Mouse (Mus musculus): ENCODE data around the gene Cebpg. TPM values are rescaled to one million over a fixed set of nuclear protein-coding genes. Genes with fewer than 3 reads are reported as not detected.

Cebpg gene
- polyA plus RNA-seq, 1 experiment = 10.9 TPM

DNA sequence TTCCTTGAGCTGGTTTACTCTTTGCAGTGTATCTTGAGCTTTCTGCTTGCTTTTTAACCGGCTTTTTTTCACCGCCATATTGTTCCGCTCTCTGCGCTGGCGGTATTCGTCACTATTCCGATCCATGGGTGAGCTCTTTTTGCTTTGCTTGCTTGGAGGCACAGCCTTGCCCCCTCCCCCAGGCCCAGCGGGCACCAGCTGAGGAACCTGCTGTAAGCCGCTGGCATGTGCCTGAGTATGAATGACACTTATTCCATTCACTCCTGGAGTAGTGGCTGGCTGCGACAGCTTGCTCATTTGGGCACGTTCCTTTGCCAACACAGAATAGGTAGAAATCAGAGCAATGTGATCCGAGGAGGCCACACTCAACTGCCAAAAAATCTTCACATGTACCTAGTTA lies 5.8 kb downstream of the Cebpg start:
- Histone ChIP-seq H3K27me3 (ENCODE audit: control insufficient read depth, insufficient read depth, insufficient read length) (no peaks in the 10 kb centered on the region), H3K36me3 (ENCODE audit: control insufficient read depth, insufficient read depth) (peaks cover 42% of the 10 kb centered on the region), H3K79me3 (ENCODE audit: low read depth) (peaks cover 78% of the 10 kb centered on the region), H3K79me2 (ENCODE audit: control insufficient read depth, insufficient read depth) (peaks cover 98% of the 10 kb centered on the region), H3ac (ENCODE audit: control insufficient read depth, insufficient read length, low read depth) (no peak overlapping the region), H3K4me3 (ENCODE audit: insufficient read depth, poor library complexity, severe bottlenecking) (no peak overlapping the region)
- TF ChIP-seq MYOD1 (IDR thresholded peaks at IDR 0.05; ENCODE audit: control insufficient read depth, insufficient read length, low read depth) (no peak), CEBPB (IDR thresholded peaks at IDR 0.05; ENCODE audit: low read depth) (no peak), CTCF (IDR thresholded peaks at IDR 0.05; ENCODE audit: control insufficient read depth, insufficient read depth, insufficient read length) (no peak), USF1 (IDR thresholded peaks at IDR 0.05; ENCODE audit: low read depth) (no peak), MYOG (IDR thresholded peaks at IDR 0.05; ENCODE audit: control insufficient read depth, extremely low read depth, insufficient read length) (no peak), FOSL1 (IDR thresholded peaks at IDR 0.05; ENCODE audit: insufficient read depth, low read length, poor library complexity, severe bottlenecking) (no peak), MAX (IDR thresholded peaks at IDR 0.05) (no peak)

DNA sequence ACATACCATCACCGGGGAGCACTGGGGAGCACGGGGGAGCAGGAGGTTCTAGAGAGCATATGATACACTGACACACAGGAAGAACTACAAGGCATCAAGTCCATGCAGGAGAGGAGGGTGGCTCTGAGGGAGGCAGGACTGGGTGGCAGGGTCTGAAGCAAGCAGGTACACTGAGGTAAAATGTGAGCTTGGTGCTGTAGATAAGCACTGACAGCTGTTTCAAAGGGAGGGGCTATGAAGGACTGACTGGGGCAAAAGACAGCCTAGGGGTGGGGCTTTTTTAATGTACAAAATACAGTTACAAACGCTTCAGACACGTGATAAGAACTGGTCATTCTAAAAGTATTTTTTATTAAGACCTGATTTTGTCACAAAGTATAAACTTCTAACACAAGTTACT lies 10.3 kb downstream of the Cebpg start:
- no peaks in the 10 kb centered on the region for H3K27me3 ChIP-seq (ENCODE audit: control insufficient read depth, insufficient read depth, insufficient read length)
- H3ac ChIP-seq (ENCODE audit: control insufficient read depth, insufficient read length, low read depth) = no peak overlapping the region
- H3K4me3 ChIP-seq (ENCODE audit: insufficient read depth, poor library complexity, severe bottlenecking) = no peak overlapping the region
- TF ChIP-seq MAX (IDR thresholded peaks at IDR 0.05) = no peak
- no peak for TF ChIP-seq USF1 (IDR thresholded peaks at IDR 0.05; ENCODE audit: low read depth)
- no peak for TF ChIP-seq CTCF (IDR thresholded peaks at IDR 0.05; ENCODE audit: control insufficient read depth, insufficient read depth, insufficient read length)
- TF ChIP-seq MYOD1 (IDR thresholded peaks at IDR 0.05; ENCODE audit: control insufficient read depth, insufficient read length, low read depth) = no peak
- TF ChIP-seq CEBPB (IDR thresholded peaks at IDR 0.05; ENCODE audit: low read depth) = no peak
- no peak for TF ChIP-seq FOSL1 (IDR thresholded peaks at IDR 0.05; ENCODE audit: insufficient read depth, low read length, poor library complexity, severe bottlenecking)
- no peak for TF ChIP-seq MYOG (IDR thresholded peaks at IDR 0.05; ENCODE audit: control insufficient read depth, extremely low read depth, insufficient read length)
- peaks cover 71% of the 10 kb centered on the region for H3K36me3 ChIP-seq (ENCODE audit: control insufficient read depth, insufficient read depth)
- peaks cover 57% of the 10 kb centered on the region for H3K79me2 ChIP-seq (ENCODE audit: control insufficient read depth, insufficient read depth)
- H3K79me3 ChIP-seq (ENCODE audit: low read depth) = peaks cover 33% of the 10 kb centered on the region

DNA sequence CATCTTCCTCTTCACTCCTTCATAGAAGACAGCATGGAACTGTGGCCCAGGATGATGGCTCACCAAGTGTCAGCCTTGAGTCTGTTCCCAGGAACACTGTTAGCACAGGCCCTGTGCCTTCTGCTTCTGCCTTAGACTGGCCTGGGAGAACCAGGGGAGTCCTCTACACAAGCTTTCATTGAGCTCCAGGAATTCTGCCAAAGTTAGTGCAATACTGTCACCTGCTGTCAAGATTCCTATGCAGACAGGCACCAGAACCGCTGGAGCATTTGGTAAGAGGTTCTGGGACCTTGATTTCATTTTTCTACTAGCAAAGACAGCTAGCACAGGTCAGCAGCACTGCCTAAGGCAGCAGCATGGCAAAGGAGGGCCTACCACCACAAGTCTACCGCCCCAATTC lies 11.7 kb downstream of the Cebpg start:
- H3ac ChIP-seq (ENCODE audit: control insufficient read depth, insufficient read length, low read depth) = no peak overlapping the region
- peaks cover 43% of the 10 kb centered on the region for H3K79me2 ChIP-seq (ENCODE audit: control insufficient read depth, insufficient read depth)
- TF ChIP-seq MYOG (IDR thresholded peaks at IDR 0.05; ENCODE audit: control insufficient read depth, extremely low read depth, insufficient read length) = no peak
- TF ChIP-seq FOSL1 (IDR thresholded peaks at IDR 0.05; ENCODE audit: insufficient read depth, low read length, poor library complexity, severe bottlenecking) = no peak
- TF ChIP-seq USF1 (IDR thresholded peaks at IDR 0.05; ENCODE audit: low read depth) = no peak
- no peak for TF ChIP-seq MAX (IDR thresholded peaks at IDR 0.05)
- no peak for TF ChIP-seq CTCF (IDR thresholded peaks at IDR 0.05; ENCODE audit: control insufficient read depth, insufficient read depth, insufficient read length)
- TF ChIP-seq MYOD1 (IDR thresholded peaks at IDR 0.05; ENCODE audit: control insufficient read depth, insufficient read length, low read depth) = no peak
- no peaks in the 10 kb centered on the region for H3K27me3 ChIP-seq (ENCODE audit: control insufficient read depth, insufficient read depth, insufficient read length)
- H3K4me3 ChIP-seq (ENCODE audit: insufficient read depth, poor library complexity, severe bottlenecking) = no peak overlapping the region
- peaks cover 60% of the 10 kb centered on the region for H3K36me3 ChIP-seq (ENCODE audit: control insufficient read depth, insufficient read depth)
- H3K79me3 ChIP-seq (ENCODE audit: low read depth) = peaks cover 21% of the 10 kb centered on the region

DNA sequence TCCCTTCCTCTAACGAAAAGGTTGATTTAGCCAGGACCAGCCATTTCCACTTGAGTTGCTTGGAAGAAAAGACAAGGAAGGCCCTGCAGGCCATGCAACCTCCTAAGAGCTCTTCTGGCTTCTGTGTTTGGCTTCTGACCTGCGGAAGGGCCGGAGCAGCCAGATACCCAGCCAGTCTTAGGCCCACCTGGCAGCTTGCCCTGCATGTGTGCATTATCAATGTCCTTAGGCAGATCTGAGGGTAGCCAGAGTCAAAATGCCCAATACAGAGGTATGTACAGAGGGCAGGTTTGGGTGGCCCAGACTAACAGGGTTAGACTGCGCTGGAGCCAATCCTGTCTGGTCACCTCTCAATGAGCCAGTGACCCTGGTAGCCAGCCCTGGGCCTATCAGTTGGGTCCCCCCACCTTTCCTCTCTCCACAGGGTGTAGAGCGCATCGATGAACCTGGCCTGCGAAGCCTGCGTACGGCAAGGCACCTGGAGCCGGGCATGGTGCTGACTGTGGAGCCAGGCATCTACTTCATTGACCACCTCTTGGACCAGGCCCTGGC lies 13.0 kb downstream of the Cebpg start:
- Histone ChIP-seq H3K79me2 (ENCODE audit: control insufficient read depth, insufficient read depth) (peaks cover 30% of the 10 kb centered on the region), H3K4me3 (ENCODE audit: insufficient read depth, poor library complexity, severe bottlenecking) (no peak overlapping the region), H3K36me3 (ENCODE audit: control insufficient read depth, insufficient read depth) (peaks cover 48% of the 10 kb centered on the region), H3K79me3 (ENCODE audit: low read depth) (peaks cover 11% of the 10 kb centered on the region), H3K27me3 (ENCODE audit: control insufficient read depth, insufficient read depth, insufficient read length) (no peaks in the 10 kb centered on the region), H3ac (ENCODE audit: control insufficient read depth, insufficient read length, low read depth) (no peak overlapping the region)
- no peak for TF ChIP-seq CEBPB (IDR thresholded peaks at IDR 0.05; ENCODE audit: low read depth)

DNA sequence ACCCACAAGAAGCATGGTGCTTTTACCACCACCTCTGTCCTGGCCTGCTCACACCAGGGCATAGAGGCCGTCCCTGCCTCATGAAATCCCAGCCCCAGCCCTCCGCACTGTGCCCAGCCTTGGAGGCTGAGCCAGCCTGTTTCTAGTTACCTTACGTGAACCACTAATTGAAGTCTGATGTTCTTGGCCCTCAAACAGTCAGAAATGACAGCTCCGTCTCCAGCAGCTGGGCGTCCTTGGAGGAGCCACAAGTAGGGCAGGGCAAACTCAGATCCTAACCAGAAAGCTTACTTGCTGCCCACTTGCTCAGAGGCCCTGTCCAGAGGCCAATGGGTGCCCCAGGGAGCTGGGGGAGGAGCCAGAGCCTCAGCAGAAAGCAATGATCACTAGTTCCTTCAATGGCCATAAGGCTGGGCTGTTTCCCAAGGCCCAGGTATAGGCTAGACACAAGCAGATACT lies 13.6 kb downstream of the Cebpg start:
- Histone ChIP-seq H3K27me3 (ENCODE audit: control insufficient read depth, insufficient read depth, insufficient read length) (no peaks in the 10 kb centered on the region), H3K79me2 (ENCODE audit: control insufficient read depth, insufficient read depth) (peaks cover 24% of the 10 kb centered on the region), H3K36me3 (ENCODE audit: control insufficient read depth, insufficient read depth) (peaks cover 43% of the 10 kb centered on the region), H3K79me3 (ENCODE audit: low read depth) (peaks cover 9% of the 10 kb centered on the region), H3K4me3 (ENCODE audit: insufficient read depth, poor library complexity, severe bottlenecking) (no peak overlapping the region), H3ac (ENCODE audit: control insufficient read depth, insufficient read length, low read depth) (no peak overlapping the region)
- TF ChIP-seq USF1 (IDR thresholded peaks at IDR 0.05; ENCODE audit: low read depth) (no peak), CEBPB (IDR thresholded peaks at IDR 0.05; ENCODE audit: low read depth) (no peak), MYOD1 (IDR thresholded peaks at IDR 0.05; ENCODE audit: control insufficient read depth, insufficient read length, low read depth) (no peak), FOSL1 (IDR thresholded peaks at IDR 0.05; ENCODE audit: insufficient read depth, low read length, poor library complexity, severe bottlenecking) (no peak), CTCF (IDR thresholded peaks at IDR 0.05; ENCODE audit: control insufficient read depth, insufficient read depth, insufficient read length) (no peak), MAX (IDR thresholded peaks at IDR 0.05) (no peak), MYOG (IDR thresholded peaks at IDR 0.05; ENCODE audit: control insufficient read depth, extremely low read depth, insufficient read length) (no peak)

DNA sequence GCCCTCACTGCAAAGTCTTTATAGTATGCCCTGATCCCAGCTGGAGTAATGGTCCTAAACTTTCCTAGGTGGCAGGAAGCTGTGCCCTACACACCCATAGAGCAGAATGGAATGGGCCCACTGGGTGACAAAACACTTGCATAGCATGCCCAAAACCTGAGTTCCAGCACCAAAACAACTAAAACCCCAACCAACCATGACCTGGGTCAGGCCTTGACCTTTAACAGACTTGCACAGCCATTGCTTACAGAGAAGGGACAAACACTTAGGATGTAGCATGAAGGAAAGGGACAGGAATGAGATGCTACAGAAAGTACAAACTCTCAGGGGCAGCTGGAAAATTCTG lies 14.2 kb downstream of the Cebpg start:
- Histone ChIP-seq H3K4me3 (ENCODE audit: insufficient read depth, poor library complexity, severe bottlenecking) (no peak overlapping the region), H3K36me3 (ENCODE audit: control insufficient read depth, insufficient read depth) (peaks cover 39% of the 10 kb centered on the region), H3K79me3 (ENCODE audit: low read depth) (peaks cover 5% of the 10 kb centered on the region)

More for the DNA sequence above, 14.2 kb downstream of the Cebpg start:
- H3K79me2 ChIP-seq (ENCODE audit: control insufficient read depth, insufficient read depth) = peaks cover 18% of the 10 kb centered on the region
- TF ChIP-seq USF1 (IDR thresholded peaks at IDR 0.05; ENCODE audit: low read depth) = no peak
- TF ChIP-seq MYOD1 (IDR thresholded peaks at IDR 0.05; ENCODE audit: control insufficient read depth, insufficient read length, low read depth) = no peak
- TF ChIP-seq CTCF (IDR thresholded peaks at IDR 0.05; ENCODE audit: control insufficient read depth, insufficient read depth, insufficient read length) = no peak
- no peak for TF ChIP-seq FOSL1 (IDR thresholded peaks at IDR 0.05; ENCODE audit: insufficient read depth, low read length, poor library complexity, severe bottlenecking)
- no peak for TF ChIP-seq CEBPB (IDR thresholded peaks at IDR 0.05; ENCODE audit: low read depth)
- TF ChIP-seq MAX (IDR thresholded peaks at IDR 0.05) = no peak
- TF ChIP-seq MYOG (IDR thresholded peaks at IDR 0.05; ENCODE audit: control insufficient read depth, extremely low read depth, insufficient read length) = no peak
- no peaks in the 10 kb centered on the region for H3K27me3 ChIP-seq (ENCODE audit: control insufficient read depth, insufficient read depth, insufficient read length)
- no peak overlapping the region for H3ac ChIP-seq (ENCODE audit: control insufficient read depth, insufficient read length, low read depth)

Measured in C2C12 (cell line).